Mouse (Mus musculus): ENCODE measurements around the gene Tent5d. TPM values are rescaled to one million over a fixed set of nuclear protein-coding genes. Genes with fewer than 3 reads are reported as not detected.
A peak's percentile ranks its signal among the peaks of the same experiment; 100 is the strongest.

Gene Tent5d
- polyA plus RNA-seq (2015; fragmentation: Nextera tagmentation; extraction: Ambion mirVana) = not detected in 2 replicates

DNA sequence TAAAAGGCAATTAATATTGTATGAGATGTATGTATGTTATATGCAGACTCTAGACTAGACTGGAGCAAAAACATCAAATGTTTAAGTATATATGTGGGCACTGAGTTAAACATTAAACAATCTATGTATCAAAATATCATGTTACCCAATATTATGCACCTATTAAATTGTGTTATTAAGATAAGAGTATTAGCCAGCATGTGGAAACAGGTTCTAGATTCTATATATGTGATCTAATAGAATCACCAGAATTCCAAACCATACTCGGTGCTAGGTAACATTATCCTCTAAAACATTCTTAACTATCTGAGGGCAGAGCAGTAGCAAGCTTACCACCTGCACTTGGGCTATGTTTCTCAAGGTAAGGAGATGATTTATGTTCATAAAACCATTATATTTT lies at the start of gene Tent5d:
Gene Tent5d (plus strand): TSS at position 301 of the 400 bp plus-strand sequence.
- no peak within 1 kb of the TSS for H3K27ac ChIP-seq (replicated peaks)
- 89% methylated on average over 1 of the region's 1 CpGs for WGBS
- no peak within 1 kb of the TSS for H3K9ac ChIP-seq
- no peaks in the 10 kb centered on the region for H3K9me3 ChIP-seq
- H3K4me3 ChIP-seq = no peak within 1 kb of the TSS
- no peaks in the 10 kb centered on the region for H3K4me1 ChIP-seq (replicated peaks)
- H3K4me2 ChIP-seq = no peak within 1 kb of the TSS
- no peak for ATAC-seq (ENCODE audit: low FRiP score, low read depth)
- no peaks in the 10 kb centered on the region for H3K27me3 ChIP-seq
- no peaks in the 10 kb centered on the region for H3K36me3 ChIP-seq

DNA sequence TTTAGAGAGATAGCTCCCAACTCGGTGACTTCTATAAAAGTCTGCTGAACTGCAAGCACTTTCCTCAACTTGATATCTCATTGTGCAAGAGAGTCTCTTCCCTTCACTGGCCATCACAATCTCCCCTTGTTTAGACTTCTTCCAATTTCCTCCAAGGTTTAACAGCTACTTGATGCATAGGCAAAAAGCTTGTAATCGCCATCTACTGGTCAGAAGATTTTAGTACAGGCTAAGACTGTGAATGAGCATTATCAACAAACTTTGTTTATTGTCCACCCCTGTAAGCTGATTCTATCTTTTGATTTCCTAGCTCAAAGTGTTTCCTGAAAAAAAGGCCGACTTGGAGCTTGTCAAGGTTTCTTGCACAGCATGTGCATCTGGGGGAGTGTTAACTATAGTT lies 24.5 kb upstream of the Tent5d start:
- no peak for ATAC-seq (ENCODE audit: low FRiP score, low read depth)
- no peaks in the 10 kb centered on the region for H3K4me1 ChIP-seq (replicated peaks)
- no peak overlapping the region for H3K27ac ChIP-seq (replicated peaks)
- no peaks in the 10 kb centered on the region for H3K27me3 ChIP-seq
- no peak overlapping the region for H3K4me2 ChIP-seq
- H3K9ac ChIP-seq = no peak overlapping the region
- no peaks in the 10 kb centered on the region for H3K36me3 ChIP-seq
- WGBS = 23% methylated on average over 3 of the region's 3 CpGs
- no peaks in the 10 kb centered on the region for H3K9me3 ChIP-seq
- no peak overlapping the region for H3K4me3 ChIP-seq

DNA sequence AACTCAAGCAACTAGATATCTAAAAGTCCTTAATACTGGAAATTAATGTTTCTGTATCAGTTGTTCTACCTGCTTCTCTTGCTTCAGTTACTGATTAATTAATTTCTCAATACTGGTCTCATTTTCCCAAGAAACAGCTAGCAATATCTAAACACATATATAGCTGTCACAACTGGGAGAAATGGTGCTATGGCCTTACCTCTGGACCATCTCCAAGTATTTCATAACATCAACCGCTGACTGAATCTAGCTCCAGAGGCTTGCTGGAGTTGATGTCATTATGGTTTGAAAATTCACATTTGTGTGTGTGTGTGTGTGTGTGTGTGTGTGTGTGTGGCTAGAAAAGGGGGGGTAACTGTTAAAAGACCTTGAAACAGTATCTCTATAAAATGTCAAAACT lies 2.3 kb upstream of the Tent5d start:
- Histone ChIP-seq H3K9me3 (no peaks in the 10 kb centered on the region), H3K27ac (replicated peaks) (no peak overlapping the region), H3K9ac (no peak overlapping the region), H3K4me3 (no peak overlapping the region), H3K4me2 (no peak overlapping the region), H3K4me1 (replicated peaks) (no peaks in the 10 kb centered on the region), H3K27me3 (no peaks in the 10 kb centered on the region), H3K36me3 (no peaks in the 10 kb centered on the region)
- WGBS = 94% methylated on average over 1 of the region's 1 CpGs
- ATAC-seq (ENCODE audit: low FRiP score, low read depth) = no peak

DNA sequence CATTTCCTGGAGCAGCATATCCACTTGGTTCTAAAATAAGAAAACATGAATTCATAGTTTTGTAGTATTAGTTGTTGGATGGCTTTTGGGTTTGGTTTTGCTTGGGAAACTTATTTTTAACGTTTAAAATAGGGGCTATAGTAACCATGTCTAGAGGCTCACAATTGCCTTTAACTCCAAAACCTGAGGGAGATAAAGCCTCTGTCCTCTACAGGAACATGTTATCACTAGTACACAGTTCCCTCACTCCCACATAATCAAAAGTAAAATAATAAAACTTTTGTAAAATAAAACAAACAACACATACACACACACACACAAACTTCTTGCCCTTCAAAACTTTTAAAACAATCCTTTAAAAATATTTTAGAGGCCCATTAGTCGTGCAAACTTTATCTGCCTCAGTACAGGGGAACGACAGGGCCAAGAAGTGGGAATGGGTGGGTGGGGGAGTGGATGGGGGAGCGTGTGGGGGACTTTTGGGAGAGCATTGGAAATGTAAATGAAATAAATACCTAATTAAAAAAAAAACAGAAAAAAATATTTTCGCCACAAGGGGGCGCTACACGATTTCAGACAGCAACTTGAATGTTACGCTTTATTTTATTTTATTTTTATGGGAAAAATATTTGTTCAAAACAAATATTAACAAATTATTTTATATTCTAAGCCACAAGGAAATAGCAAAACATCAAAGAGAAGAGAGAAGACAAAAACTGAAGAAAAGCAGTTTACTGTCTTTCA lies 1.5 kb upstream of the Tent5d start:
- Histone ChIP-seq H3K4me2 (no peak overlapping the region), H3K9ac (no peak overlapping the region), H3K27ac (replicated peaks) (no peak overlapping the region), H3K36me3 (no peaks in the 10 kb centered on the region), H3K4me3 (no peak overlapping the region), H3K9me3 (no peaks in the 10 kb centered on the region), H3K27me3 (no peaks in the 10 kb centered on the region), H3K4me1 (replicated peaks) (no peaks in the 10 kb centered on the region)
- WGBS = 28% methylated on average over 8 of the region's 8 CpGs
- ATAC-seq (ENCODE audit: low FRiP score, low read depth) = no peak

DNA sequence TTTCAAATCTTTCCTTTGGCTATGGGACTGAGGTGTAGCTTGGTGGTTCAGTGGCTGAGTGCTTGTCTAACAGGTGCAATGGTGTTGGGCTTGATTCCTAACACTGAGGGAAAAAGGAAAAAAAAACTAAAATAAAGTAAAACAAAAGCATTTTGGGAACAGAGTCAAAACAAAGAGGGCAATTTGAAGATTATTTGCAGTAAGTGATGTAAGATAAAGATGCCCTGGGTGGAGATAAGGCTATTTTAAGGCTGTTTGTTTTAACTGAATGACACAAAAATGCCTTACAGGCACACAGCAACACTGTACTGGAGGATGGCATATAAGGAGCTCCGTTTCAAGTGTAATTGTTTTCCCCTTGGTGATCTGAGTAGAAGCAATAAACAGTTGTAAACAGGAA lies 3.4 kb downstream of the Tent5d start:
- H3K27me3 ChIP-seq = no peaks in the 10 kb centered on the region
- H3K36me3 ChIP-seq = no peaks in the 10 kb centered on the region
- no peak overlapping the region for H3K4me3 ChIP-seq
- H3K4me2 ChIP-seq = no peak overlapping the region
- WGBS = 60% methylated on average over 1 of the region's 1 CpGs
- no peaks in the 10 kb centered on the region for H3K9me3 ChIP-seq
- no peaks in the 10 kb centered on the region for H3K4me1 ChIP-seq (replicated peaks)
- H3K27ac ChIP-seq (replicated peaks) = no peak overlapping the region
- ATAC-seq (ENCODE audit: low FRiP score, low read depth) = no peak
- H3K9ac ChIP-seq = no peak overlapping the region

DNA sequence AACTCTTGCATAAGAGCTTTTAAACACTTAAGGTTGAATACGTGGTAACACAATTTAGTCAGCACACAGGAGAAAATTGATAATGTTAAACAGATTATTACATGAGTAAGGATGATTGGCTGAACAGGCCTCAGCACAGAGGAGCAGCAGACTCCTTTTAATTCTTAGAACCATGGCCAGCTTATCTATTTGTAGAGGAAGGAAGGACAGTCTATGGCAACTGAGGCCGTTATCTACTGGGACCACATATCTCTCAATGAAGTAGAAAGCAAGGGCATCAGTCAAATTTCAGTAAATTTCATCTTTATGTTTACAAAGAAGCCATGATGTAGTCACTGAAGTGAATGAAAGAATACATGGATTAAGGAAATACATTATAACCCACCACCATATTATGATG lies 4.5 kb downstream of the Tent5d start:
- Histone ChIP-seq H3K4me3 (no peak overlapping the region), H3K27me3 (no peaks in the 10 kb centered on the region), H3K9ac (no peak overlapping the region), H3K9me3 (no peaks in the 10 kb centered on the region), H3K4me1 (replicated peaks) (no peaks in the 10 kb centered on the region), H3K27ac (replicated peaks) (no peak overlapping the region), H3K4me2 (no peak overlapping the region), H3K36me3 (no peaks in the 10 kb centered on the region)
- no peak for ATAC-seq (ENCODE audit: low FRiP score, low read depth)
- WGBS = 90% methylated on average over 2 of the region's 2 CpGs

DNA sequence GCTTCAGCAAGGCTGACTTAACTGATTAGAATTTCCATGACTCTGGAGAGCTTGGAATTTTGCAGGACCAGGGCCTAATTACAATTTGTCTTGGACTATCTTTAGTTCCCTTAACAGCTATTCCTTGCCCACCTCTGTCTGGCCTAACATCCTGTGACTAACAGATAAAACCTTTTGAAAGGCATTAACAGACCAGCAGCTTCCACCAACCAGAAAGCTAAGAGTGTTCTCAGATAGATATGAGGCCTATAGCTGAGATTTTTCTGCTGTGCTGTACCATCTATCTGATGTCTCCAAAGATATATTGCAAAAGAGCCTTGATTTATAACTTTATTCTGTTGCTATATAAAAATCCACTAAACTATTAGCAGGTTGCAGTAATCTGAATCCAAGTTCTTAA lies 19.7 kb downstream of the Tent5d start:
- Histone ChIP-seq H3K4me1 (replicated peaks) (no peaks in the 10 kb centered on the region), H3K4me2 (no peak overlapping the region), H3K9me3 (no peaks in the 10 kb centered on the region), H3K27ac (replicated peaks) (no peak overlapping the region), H3K36me3 (no peaks in the 10 kb centered on the region), H3K9ac (no peak overlapping the region), H3K4me3 (no peak overlapping the region), H3K27me3 (no peaks in the 10 kb centered on the region)
- no peak for ATAC-seq (ENCODE audit: low FRiP score, low read depth)

DNA sequence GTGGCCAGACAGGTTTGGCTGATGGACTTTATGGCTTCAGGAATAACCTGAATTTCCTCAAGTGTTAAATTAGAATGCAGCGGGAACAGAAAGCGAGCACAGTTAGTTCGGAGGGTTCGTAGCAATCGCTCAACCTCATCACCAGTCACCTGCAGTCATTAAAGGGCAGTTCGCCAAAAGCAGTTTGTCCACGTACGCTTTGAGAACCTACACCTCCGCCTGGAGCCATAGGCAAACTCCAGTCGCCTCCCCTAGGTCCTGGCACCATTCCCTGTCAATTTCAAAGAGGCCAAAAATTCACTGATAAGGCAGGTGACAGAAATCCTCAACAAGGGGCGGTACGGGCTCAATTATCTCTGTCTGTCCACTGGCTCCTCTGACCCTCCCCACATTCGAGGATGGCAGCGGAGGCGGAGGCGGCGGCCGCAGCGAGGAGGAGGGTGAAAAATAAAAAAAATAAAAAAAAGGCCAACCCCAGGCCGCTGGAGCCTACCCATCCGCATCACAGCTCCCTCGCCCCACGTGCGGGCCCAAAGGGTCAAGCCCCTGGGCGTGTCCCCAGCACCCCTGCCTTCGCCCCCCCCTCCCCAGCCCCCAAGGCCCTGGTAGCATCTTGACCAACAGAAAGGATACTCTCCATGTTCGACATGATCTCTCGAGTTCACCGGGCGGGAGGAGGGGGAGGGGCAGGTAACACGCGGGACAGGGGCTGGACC lies 23.3 kb downstream of the Tent5d start:
- H3K4me3 ChIP-seq = peak overlapping the region; percentile 63
- H3K4me2 ChIP-seq = peak overlapping the region; percentile 55
- H3K27ac ChIP-seq (replicated peaks) = peak overlapping the region; percentile 57
- peak overlapping the region; percentile 56 for H3K9ac ChIP-seq
- no peaks in the 10 kb centered on the region for H3K27me3 ChIP-seq
- no peaks in the 10 kb centered on the region for H3K36me3 ChIP-seq
- H3K9me3 ChIP-seq = no peaks in the 10 kb centered on the region
- no peak; the same call in 1 of the 2 replicates for ATAC-seq (ENCODE audit: low FRiP score, low read depth)
- H3K4me1 ChIP-seq (replicated peaks) = no peaks in the 10 kb centered on the region
- WGBS = 26% methylated on average over 32 of the region's 32 CpGs

DNA sequence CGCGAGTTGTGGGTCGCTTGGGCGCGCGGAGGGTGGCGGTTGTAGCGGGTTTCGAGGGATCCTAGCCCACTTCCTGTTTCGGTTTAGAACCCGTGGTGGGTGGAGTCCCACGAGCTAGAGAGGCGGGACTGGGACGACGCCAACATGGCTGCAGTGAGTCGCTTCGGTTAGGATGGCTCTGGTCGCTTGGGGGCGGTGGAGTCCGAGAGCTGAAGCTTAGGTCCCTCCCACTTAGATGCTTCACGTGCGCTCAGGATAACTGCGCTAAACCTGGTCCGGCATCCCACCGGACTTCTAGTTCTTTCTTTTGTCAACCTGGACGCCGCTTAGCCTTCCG lies 23.8 kb downstream of the Tent5d start, which contains the start of gene 2610002M06Rik:
Gene 2610002M06Rik (minus strand): TSS at position 117 of the 337 bp plus-strand sequence.
- ATAC-seq (ENCODE audit: low FRiP score, low read depth) = peak; percentile 99
- peak within 1 kb of the TSS; percentile 57 for H3K27ac ChIP-seq (replicated peaks)
- H3K9ac ChIP-seq = peak within 1 kb of the TSS; percentile 56
- H3K9me3 ChIP-seq = no peaks in the 10 kb centered on the region
- 20% methylated on average over 28 of the region's 28 CpGs for WGBS
- H3K36me3 ChIP-seq = no peaks in the 10 kb centered on the region
- H3K4me1 ChIP-seq (replicated peaks) = no peaks in the 10 kb centered on the region
- H3K27me3 ChIP-seq = no peaks in the 10 kb centered on the region
- H3K4me2 ChIP-seq = peak within 1 kb of the TSS; percentile 55
- H3K4me3 ChIP-seq = peak within 1 kb of the TSS; percentile 63

DNA sequence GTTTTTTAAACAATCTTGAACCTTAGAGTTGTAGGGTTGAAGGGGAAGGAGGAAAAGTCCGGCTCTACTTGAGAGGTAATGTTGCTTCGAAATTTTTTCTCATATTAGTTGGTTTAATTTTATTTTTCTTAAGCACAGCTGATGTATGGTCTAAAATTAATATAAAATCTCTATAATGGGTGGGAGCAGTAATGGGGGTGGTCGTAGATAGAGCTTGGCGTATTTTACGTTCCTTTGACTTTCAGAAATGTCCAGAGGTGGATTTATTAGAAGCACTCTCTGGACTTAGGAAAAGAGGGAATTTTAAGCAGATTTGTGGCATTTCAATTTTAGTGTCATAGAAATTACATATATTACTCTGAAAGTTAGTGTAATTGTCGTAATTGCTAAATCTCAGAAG lies 24.3 kb downstream of the Tent5d start:
- H3K4me3 ChIP-seq = no peak overlapping the region
- WGBS = 89% methylated on average over 6 of the region's 6 CpGs

DNA sequence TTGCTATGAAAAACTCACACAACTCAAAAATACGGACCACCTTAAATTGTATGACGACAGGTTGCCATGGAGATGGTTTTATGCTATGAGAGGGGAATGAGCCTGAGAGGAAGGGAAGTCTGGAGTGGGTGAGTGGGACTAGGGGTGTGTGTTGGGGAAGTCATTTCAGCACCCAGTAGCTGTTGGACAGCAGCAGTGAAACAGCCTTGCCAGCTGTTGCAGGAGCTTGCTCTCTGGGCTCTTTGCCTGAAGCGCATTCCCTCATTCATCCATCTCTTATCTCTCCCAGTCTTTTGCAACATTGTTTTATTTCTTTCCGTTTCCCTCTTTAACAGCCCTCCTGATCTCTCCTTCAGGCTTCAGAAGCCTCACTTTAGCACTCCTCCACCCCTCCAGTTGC lies 65.8 kb downstream of the Tent5d start:
- H3K9ac ChIP-seq = no peak overlapping the region
- H3K36me3 ChIP-seq = no peaks in the 10 kb centered on the region
- 30% methylated on average over 4 of the region's 4 CpGs for WGBS
- H3K4me3 ChIP-seq = no peak overlapping the region
- no peaks in the 10 kb centered on the region for H3K27me3 ChIP-seq
- no peak overlapping the region for H3K4me2 ChIP-seq
- no peaks in the 10 kb centered on the region for H3K4me1 ChIP-seq (replicated peaks)
- no peak for ATAC-seq (ENCODE audit: low FRiP score, low read depth)
- H3K27ac ChIP-seq (replicated peaks) = no peak overlapping the region
- no peaks in the 10 kb centered on the region for H3K9me3 ChIP-seq

More for the DNA sequence above, 24.3 kb downstream of the Tent5d start:
- Histone ChIP-seq H3K27ac (replicated peaks) (no peak overlapping the region), H3K27me3 (no peaks in the 10 kb centered on the region), H3K9me3 (no peaks in the 10 kb centered on the region), H3K4me2 (peak overlapping the region; percentile 55), H3K36me3 (no peaks in the 10 kb centered on the region), H3K9ac (no peak overlapping the region), H3K4me1 (replicated peaks) (no peaks in the 10 kb centered on the region)
- no peak for ATAC-seq (ENCODE audit: low FRiP score, low read depth)
